Mouse (Mus musculus): ENCODE measurements around the gene Vmn1r3. TPM values are rescaled to one million over a fixed set of nuclear protein-coding genes. Genes with fewer than 3 reads are reported as not detected.
"Not testable (repeated sequence)": the region's sequence is repeated elsewhere in the genome, so short reads cannot be mapped to it uniquely, and the experiment has no call there.

Gene Vmn1r3
- polyA plus RNA-seq, 1 experiment from 2014 or later: not detected

- ATAC-seq (replicated peaks; ENCODE audit: low FRiP score): peak; percentile 29
- H3K9ac ChIP-seq (ENCODE audit: low read depth, low read length); H3K36me3 ChIP-seq (ENCODE audit: control insufficient read depth, insufficient read depth, low read length); H3K4me1 ChIP-seq (replicated peaks; ENCODE audit: control insufficient read depth, insufficient read depth, low read length); H3K27me3 ChIP-seq (replicated peaks; ENCODE audit: control insufficient read depth, insufficient read depth, low read length); H3K4me2 ChIP-seq; H3K4me3 ChIP-seq (ENCODE audit: low read depth, low read length); DNase-seq (ENCODE audit: low spot score); H3K27ac ChIP-seq (ENCODE audit: low read depth, low read length): not testable (repeated sequence)
- H3K9me3 ChIP-seq (ENCODE audit: control insufficient read depth, low read length): peaks cover 19% of the 10 kb centered on the region
- WGBS: 73% methylated on average over 5 of the region's 9 CpGs
These were observed 38.5 kb upstream of the Vmn1r3 start for GRCm38 (mm10) chr4:3223483-3224209.

DNA sequence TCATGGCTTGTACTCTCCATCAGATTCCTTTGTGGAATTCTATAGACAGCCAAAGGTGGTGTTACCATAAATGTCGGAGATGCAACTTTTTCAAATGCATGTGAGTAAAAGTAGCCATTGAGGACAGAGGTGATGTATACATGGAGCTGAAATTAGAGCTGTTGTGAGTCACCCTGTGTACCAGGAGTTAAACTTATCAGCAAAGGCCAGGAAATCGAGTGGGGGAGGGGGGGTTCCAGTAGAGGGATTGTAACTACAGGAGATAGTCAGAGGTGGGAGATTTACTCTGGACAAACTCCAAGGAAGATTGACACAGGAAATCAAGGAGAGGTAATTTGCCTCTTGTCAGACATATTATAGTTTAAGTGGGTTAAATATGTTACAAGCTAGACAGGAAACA, 31.2 kb upstream of the Vmn1r3 start:
- ATAC-seq (replicated peaks; ENCODE audit: low FRiP score): peak; percentile 76; the same call in 1 of the 2 replicates
- not testable (repeated sequence) for H3K27me3 ChIP-seq (replicated peaks; ENCODE audit: control insufficient read depth, insufficient read depth, low read length); H3K27ac ChIP-seq (ENCODE audit: low read depth, low read length); H3K36me3 ChIP-seq (ENCODE audit: control insufficient read depth, insufficient read depth, low read length); H3K4me3 ChIP-seq (ENCODE audit: low read depth, low read length); H3K4me1 ChIP-seq (replicated peaks; ENCODE audit: control insufficient read depth, insufficient read depth, low read length); H3K4me2 ChIP-seq; DNase-seq (ENCODE audit: low spot score); H3K9me3 ChIP-seq (ENCODE audit: control insufficient read depth, low read length); H3K9ac ChIP-seq (ENCODE audit: low read depth, low read length)
- 50% methylated on average over 2 of the region's 2 CpGs for WGBS

DNA sequence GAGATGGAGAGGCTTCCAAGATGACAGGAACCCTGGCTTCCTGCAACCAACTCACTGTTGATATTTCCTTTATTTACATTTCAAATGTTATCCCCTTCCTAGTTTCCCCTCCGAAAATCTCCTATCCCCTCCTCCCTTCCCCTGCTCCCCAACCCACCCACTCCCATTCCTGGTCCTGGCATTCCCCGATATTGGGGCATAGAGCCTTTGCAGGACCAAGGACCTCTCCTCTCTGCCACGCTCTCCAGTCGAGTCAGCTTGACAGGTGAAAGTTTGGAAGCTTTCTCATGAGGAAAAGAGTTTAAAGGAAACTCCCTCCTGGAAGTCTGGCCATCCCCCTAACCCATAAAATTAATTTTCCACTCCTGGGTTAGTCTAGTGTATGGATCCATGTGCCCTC, 28.2 kb upstream of the Vmn1r3 start:
- ATAC-seq (replicated peaks; ENCODE audit: low FRiP score); H3K9ac ChIP-seq (ENCODE audit: low read depth, low read length); H3K27ac ChIP-seq (ENCODE audit: low read depth, low read length); H3K9me3 ChIP-seq (ENCODE audit: control insufficient read depth, low read length); H3K4me2 ChIP-seq; H3K4me1 ChIP-seq (replicated peaks; ENCODE audit: control insufficient read depth, insufficient read depth, low read length); H3K4me3 ChIP-seq (ENCODE audit: low read depth, low read length); H3K36me3 ChIP-seq (ENCODE audit: control insufficient read depth, insufficient read depth, low read length); H3K27me3 ChIP-seq (replicated peaks; ENCODE audit: control insufficient read depth, insufficient read depth, low read length); DNase-seq (ENCODE audit: low spot score): not testable (repeated sequence)
- 64% methylated on average over 3 of the region's 4 CpGs for whole genome bisulfite sequencing

GRCm38 (mm10) chr4:3209643-3210217, 24.6 kb upstream of the Vmn1r3 start:
- H3K27me3 ChIP-seq (replicated peaks; ENCODE audit: control insufficient read depth, insufficient read depth, low read length); H3K9ac ChIP-seq (ENCODE audit: low read depth, low read length); DNase-seq (ENCODE audit: low spot score); H3K36me3 ChIP-seq (ENCODE audit: control insufficient read depth, insufficient read depth, low read length); H3K27ac ChIP-seq (ENCODE audit: low read depth, low read length); H3K4me1 ChIP-seq (replicated peaks; ENCODE audit: control insufficient read depth, insufficient read depth, low read length); H3K4me2 ChIP-seq; H3K4me3 ChIP-seq (ENCODE audit: low read depth, low read length); H3K9me3 ChIP-seq (ENCODE audit: control insufficient read depth, low read length): not testable (repeated sequence)
- WGBS: 67% methylated on average over 1 of the region's 1 CpGs
- ATAC-seq (replicated peaks; ENCODE audit: low FRiP score): peak; percentile 95

DNA sequence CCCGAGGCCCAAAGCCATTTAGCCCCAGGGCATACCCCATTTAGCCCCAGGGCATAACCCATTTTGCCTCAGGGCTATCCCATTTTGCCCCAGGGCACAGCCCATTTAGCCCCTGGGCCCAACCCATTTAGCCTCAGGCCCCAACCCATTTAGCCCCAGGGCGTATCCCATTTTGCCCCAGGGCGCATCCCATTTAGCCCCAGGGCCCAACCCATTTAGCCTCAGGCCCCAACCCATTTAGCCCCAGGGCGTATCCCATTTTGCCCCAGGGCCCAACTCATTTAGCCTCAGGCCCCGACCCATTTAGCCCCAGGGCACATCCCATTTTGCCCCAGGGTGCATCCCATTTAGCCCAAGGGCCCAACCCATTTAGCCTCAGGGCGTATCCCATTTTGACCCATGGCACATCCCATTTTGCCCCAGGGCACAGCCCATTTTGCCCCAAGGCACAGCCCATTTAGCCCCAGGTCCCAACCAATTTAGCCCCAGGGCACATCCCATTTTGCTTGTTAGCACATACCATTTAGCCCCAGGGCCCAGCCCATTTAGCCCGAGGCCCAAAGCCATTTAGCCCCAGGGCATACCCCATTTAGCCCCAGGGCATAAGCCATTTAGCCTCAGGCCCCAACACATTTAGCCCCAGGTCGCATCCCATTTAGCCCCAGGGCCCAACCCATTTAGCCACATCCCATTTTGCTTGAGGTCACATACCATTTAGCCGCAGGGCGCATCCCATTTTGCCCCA, 8.2 kb downstream of the Vmn1r3 start:
- WGBS: 91% methylated on average over 10 of the region's 10 CpGs
- not testable (repeated sequence) for H3K4me2 ChIP-seq

DNA sequence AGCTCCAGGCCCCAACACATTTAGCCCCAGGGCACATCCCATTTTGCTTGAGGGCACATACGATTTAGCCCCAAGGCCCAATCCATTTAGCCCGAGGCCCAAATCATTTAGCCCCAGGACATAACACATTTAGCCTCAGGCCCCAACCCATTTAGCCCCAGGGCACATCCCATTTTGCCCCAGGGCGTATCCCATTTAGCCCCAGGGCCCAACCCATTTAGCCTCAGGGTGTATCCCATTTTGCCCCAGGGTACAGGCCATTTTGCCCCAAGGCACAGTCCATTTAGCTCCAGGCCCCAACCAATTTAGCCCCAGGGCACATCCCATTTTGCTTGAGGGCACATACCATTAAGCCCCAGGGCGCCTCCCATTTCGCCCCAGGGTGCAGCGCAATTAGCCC, 9.0 kb downstream of the Vmn1r3 start:
- not testable (repeated sequence) for H3K27ac ChIP-seq (ENCODE audit: low read depth, low read length); ATAC-seq (replicated peaks; ENCODE audit: low FRiP score); H3K9me3 ChIP-seq (ENCODE audit: control insufficient read depth, low read length); H3K4me1 ChIP-seq (replicated peaks; ENCODE audit: control insufficient read depth, insufficient read depth, low read length); DNase-seq (ENCODE audit: low spot score); H3K4me2 ChIP-seq; H3K4me3 ChIP-seq (ENCODE audit: low read depth, low read length); H3K9ac ChIP-seq (ENCODE audit: low read depth, low read length); H3K27me3 ChIP-seq (replicated peaks; ENCODE audit: control insufficient read depth, insufficient read depth, low read length); H3K36me3 ChIP-seq (ENCODE audit: control insufficient read depth, insufficient read depth, low read length)
- 91% methylated on average over 6 of the region's 6 CpGs for WGBS

More for the DNA sequence above, 8.2 kb downstream of the Vmn1r3 start:
- H3K9me3 ChIP-seq (ENCODE audit: control insufficient read depth, low read length); H3K9ac ChIP-seq (ENCODE audit: low read depth, low read length); H3K36me3 ChIP-seq (ENCODE audit: control insufficient read depth, insufficient read depth, low read length); H3K4me3 ChIP-seq (ENCODE audit: low read depth, low read length); ATAC-seq (replicated peaks; ENCODE audit: low FRiP score); DNase-seq (ENCODE audit: low spot score); H3K4me1 ChIP-seq (replicated peaks; ENCODE audit: control insufficient read depth, insufficient read depth, low read length); H3K27ac ChIP-seq (ENCODE audit: low read depth, low read length); H3K27me3 ChIP-seq (replicated peaks; ENCODE audit: control insufficient read depth, insufficient read depth, low read length): not testable (repeated sequence)

DNA sequence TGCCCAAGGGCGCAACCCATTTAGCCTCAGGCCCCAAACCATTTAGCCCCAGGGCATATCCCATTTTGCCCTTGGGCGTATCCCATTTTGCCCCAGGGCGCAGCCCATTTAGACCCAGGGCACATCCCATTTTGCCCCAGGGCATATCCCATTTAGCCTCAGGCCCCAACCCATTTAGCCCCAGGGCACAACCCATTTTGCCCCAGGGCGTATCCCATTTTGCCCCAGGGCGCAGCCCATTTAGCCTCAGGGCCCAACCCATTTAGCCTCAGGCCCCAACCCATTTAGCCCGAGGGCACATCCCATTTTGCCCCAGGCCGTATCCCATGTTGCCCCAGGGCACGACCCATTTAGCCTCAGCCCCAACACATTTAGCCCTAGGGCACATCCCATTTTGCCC, 9.4 kb downstream of the Vmn1r3 start:
- 87% methylated on average over 5 of the region's 8 CpGs for WGBS
- H3K9me3 ChIP-seq (ENCODE audit: control insufficient read depth, low read length); ATAC-seq (replicated peaks; ENCODE audit: low FRiP score); H3K27ac ChIP-seq (ENCODE audit: low read depth, low read length); H3K27me3 ChIP-seq (replicated peaks; ENCODE audit: control insufficient read depth, insufficient read depth, low read length); H3K36me3 ChIP-seq (ENCODE audit: control insufficient read depth, insufficient read depth, low read length); H3K4me2 ChIP-seq; DNase-seq (ENCODE audit: low spot score); H3K9ac ChIP-seq (ENCODE audit: low read depth, low read length); H3K4me3 ChIP-seq (ENCODE audit: low read depth, low read length); H3K4me1 ChIP-seq (replicated peaks; ENCODE audit: control insufficient read depth, insufficient read depth, low read length): not testable (repeated sequence)

GRCm38 (mm10) chr4:3174586-3174985, 10.6 kb downstream of the Vmn1r3 start:
- not testable (repeated sequence) for H3K9ac ChIP-seq (ENCODE audit: low read depth, low read length); ATAC-seq (replicated peaks; ENCODE audit: low FRiP score); H3K36me3 ChIP-seq (ENCODE audit: control insufficient read depth, insufficient read depth, low read length); H3K4me1 ChIP-seq (replicated peaks; ENCODE audit: control insufficient read depth, insufficient read depth, low read length); H3K4me3 ChIP-seq (ENCODE audit: low read depth, low read length); H3K9me3 ChIP-seq (ENCODE audit: control insufficient read depth, low read length); DNase-seq (ENCODE audit: low spot score); H3K27me3 ChIP-seq (replicated peaks; ENCODE audit: control insufficient read depth, insufficient read depth, low read length); H3K27ac ChIP-seq (ENCODE audit: low read depth, low read length); H3K4me2 ChIP-seq
- 74% methylated on average over 4 of the region's 4 CpGs for WGBS
